Mouse (Mus musculus) liver, embryonic 14.5 days (tissue): Measurements from ENCODE around the gene Mon1b. TPM values are rescaled to one million over a fixed set of nuclear protein-coding genes. Genes with fewer than 3 reads are reported as not detected.

Experiments
- ATAC-seq: fragments of 200-750 bp; cut with Nextera tagmentation; 2 replicates; pipeline ENCODE4 v1.8.0; 2017; ENCODE audit warnings: moderate number of reproducible peaks, mild to moderate bottlenecking, moderate library complexity; ENCODE audit not compliant: insufficient read depth
- DNase-seq, 3 experiments: peaks; one replicate each; pipeline ENCODE4 v3.0.0-alpha.2; 2012 to 2013; ENCODE audit warnings: low read depth in 3 of 3, low spot score in 3 of 3
- H3K27ac ChIP-seq: fragments of 300-500 bp; sonication (generic); 2 replicates; pipeline ENCODE4 v1.5.1; 2014; ENCODE audit warnings: moderate library complexity, mild to moderate bottlenecking, control low read depth, inconsistent platforms
- H3K27me3 ChIP-seq: fragments of 300-500 bp; sonication (generic); 2 replicates; pipeline ENCODE4 v1.6.1; 2014; ENCODE audit warnings: mild to moderate bottlenecking, low read length, moderate library complexity; ENCODE audit not compliant: control insufficient read depth, insufficient read depth
- H3K36me3 ChIP-seq: fragments of 300-500 bp; sonication (generic); replicated peaks from 2 replicates; pipeline ENCODE4 v1.6.1; 2014; ENCODE audit warnings: low read depth; ENCODE audit not compliant: control insufficient read depth, insufficient read depth
- H3K4me1 ChIP-seq, 2 experiments: fragments of 200-500 bp in 1 of 2; fragments of 300-500 bp in 1 of 2; sonication (generic) in 1 of 2; replicated peaks; 2 replicates each; pipeline ENCODE4 v1.6.1; 2012 to 2014; ENCODE audit warnings: antibody characterized with exemption in 1 of 2, inconsistent platforms in 1 of 2, low read length in 1 of 2; ENCODE audit not compliant: control insufficient read depth in 2 of 2, insufficient read depth in 2 of 2
- H3K4me2 ChIP-seq: fragments of 300-500 bp; sonication (generic); 2 replicates; pipeline ENCODE4 v1.6.1; 2014; ENCODE audit warnings: low read depth, mild to moderate bottlenecking, control low read depth, moderate library complexity
- H3K4me3 ChIP-seq, 2 experiments: fragments of 200-500 bp in 1 of 2; fragments of 300-500 bp in 1 of 2; sonication (generic) in 1 of 2; 2 replicates each; pipeline ENCODE4 v1.5.1; 2012 to 2014; ENCODE audit warnings: low read depth in 2 of 2, low read length in 2 of 2, mild to moderate bottlenecking in 2 of 2, control low read depth in 1 of 2, inconsistent platforms in 1 of 2, moderate library complexity in 1 of 2; ENCODE audit not compliant: insufficient read depth in 1 of 2
- H3K9ac ChIP-seq: fragments of 300-500 bp; sonication (generic); replicated peaks from 2 replicates; pipeline ENCODE4 v1.6.1; 2014; ENCODE audit warnings: mild to moderate bottlenecking, control low read depth, moderate library complexity
- H3K9me3 ChIP-seq: fragments of 300-500 bp; sonication (generic); 2 replicates; pipeline ENCODE4 v1.6.1; 2016; ENCODE audit warnings: low read length, mixed read lengths; ENCODE audit not compliant: control insufficient read depth
- CTCF ChIP-seq: IDR thresholded peaks from 2 replicates; pipeline ENCODE4 v1.5.1; 2016; ENCODE audit warnings: antibody characterized with exemption, low read depth, control low read depth
- EP300 ChIP-seq: IDR thresholded peaks from 2 replicates; pipeline ENCODE4 v1.6.1; 2016; ENCODE audit warnings: antibody characterized with exemption, low read depth
- WGBS: fragments of 180-500 bp; shearing (Covaris S2); extraction: QIAGEN DNeasy Blood & Tissue Kit; methylation state at CpG from one replicate; pipeline ENCODE4 v1.1.7; 2014; ENCODE audit not compliant: insufficient replicate concordance; 5-methylcytosine and 5-hydroxymethylcytosine counted together
- polyA plus RNA-seq, 2 experiments: library from polyadenylated mRNA; depleted of rRNA in 1 of 2; stranded (reverse) in 1 of 2; unstranded in 1 of 2; fragments of >200 nt; fragmentation: Nextera tagmentation in 1 of 2; extraction: Ambion mirVana in 1 of 2; gene quantifications; 2 replicates each; pipeline versions ENCODE4 v1.2.1 to v1.2.3; 2012 to 2014

Mon1b gene
- polyA plus RNA-seq, 2 experiments, result 1.5 to 2.1 TPM

DNA sequence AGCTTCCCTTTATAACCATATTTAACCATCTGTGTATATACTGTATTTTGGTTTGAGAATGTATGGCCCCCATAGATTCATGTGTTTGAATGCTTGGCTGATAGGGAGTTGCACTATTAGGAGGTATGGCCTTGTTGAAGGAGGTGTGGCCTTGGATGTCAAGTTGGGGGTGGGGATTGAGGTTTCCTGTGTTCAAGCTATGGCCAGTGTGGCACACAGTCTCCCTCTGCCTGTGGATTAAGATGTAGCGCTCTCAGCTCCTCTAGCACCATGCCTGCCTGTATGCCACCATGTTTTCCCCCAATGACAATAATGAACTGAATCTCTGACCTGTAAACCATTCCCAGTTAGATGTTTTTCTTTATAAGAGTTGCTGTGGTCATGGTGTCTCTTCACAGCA, 24.7 kb downstream of the Mon1b start:
- no peak overlapping the region for H3K4me2 ChIP-seq
- WGBS, result 63% methylated on average over 1 of the region's 1 CpGs
- no peak for ATAC-seq
- no peak overlapping the region for H3K4me3 ChIP-seq
- H3K9me3 ChIP-seq, result no peaks in the 10 kb centered on the region
- H3K27me3 ChIP-seq, result no peaks in the 10 kb centered on the region
- no peak overlapping the region for H3K9ac ChIP-seq
- no peak overlapping the region for H3K27ac ChIP-seq
- H3K4me1 ChIP-seq, result no peaks in the 10 kb centered on the region
- no peak for TF ChIP-seq CTCF
- no peak for TF ChIP-seq EP300
- no peaks in the 10 kb centered on the region for H3K36me3 ChIP-seq
- DNase-seq, result no peak

DNA sequence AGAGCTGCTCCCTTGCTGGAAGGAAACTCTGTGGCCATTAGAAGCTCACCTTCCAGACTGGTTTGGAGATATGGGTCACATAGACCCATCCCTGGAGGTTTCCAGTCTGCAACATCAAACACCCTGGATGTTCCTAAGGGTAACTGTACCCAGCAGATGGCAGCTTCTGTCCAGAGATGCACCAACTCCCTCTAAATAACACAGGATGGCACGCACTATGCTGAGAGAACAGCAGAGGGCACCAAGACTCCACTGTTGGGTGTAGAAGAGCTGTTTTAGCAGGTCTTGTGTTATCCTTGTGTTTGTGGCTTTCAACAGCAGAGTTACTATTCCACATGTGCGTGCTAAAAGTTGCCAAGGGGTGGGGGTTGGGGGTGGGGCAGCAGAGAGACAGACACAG, 29.2 kb downstream of the Mon1b start:
- WGBS, result 10% methylated on average over 2 of the region's 2 CpGs
- Histone ChIP-seq H3K4me3 (no peak overlapping the region), H3K9me3 (no peaks in the 10 kb centered on the region), H3K36me3 (no peaks in the 10 kb centered on the region), H3K27ac (no peak overlapping the region), H3K27me3 (no peaks in the 10 kb centered on the region), H3K4me2 (no peak overlapping the region), H3K4me1 (no peaks in the 10 kb centered on the region), H3K9ac (no peak overlapping the region)
- no peak for TF ChIP-seq EP300
- TF ChIP-seq CTCF, result peak; percentile 71
- DNase-seq, result peak in 1 of 3 experiments; percentile 13
- no peak for ATAC-seq

DNA sequence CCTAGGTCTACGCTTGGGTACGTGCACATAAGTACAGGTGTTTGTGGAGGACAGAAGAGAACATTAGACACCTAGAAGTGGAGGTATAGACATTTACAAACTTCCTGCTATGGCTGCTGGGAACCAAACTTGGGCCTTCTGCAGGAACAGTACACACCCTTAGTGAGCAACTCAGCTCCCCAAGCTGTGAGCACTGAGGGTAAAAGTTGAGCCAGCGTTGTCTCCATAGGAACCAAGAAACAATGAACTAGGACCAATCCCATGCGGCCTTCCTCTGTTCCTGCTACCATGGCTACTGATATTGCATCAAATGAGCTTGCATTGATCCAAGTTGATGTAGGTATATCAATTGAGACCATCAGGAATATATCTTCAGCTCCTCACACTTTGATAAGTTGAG, 29.6 kb downstream of the Mon1b start:
- no peak for TF ChIP-seq CTCF
- no peak for TF ChIP-seq EP300
- ATAC-seq (no peak), DNase-seq (no peak)
- H3K4me3 ChIP-seq, result no peak overlapping the region
- no peaks in the 10 kb centered on the region for H3K36me3 ChIP-seq
- H3K9ac ChIP-seq, result no peak overlapping the region
- H3K9me3 ChIP-seq, result no peaks in the 10 kb centered on the region
- WGBS, result 54% methylated on average over 4 of the region's 4 CpGs
- no peaks in the 10 kb centered on the region for H3K27me3 ChIP-seq
- H3K4me1 ChIP-seq, result no peaks in the 10 kb centered on the region
- no peak overlapping the region for H3K27ac ChIP-seq
- no peak overlapping the region for H3K4me2 ChIP-seq

GRCm38 (mm10) chr8:113665951-113666350, 30.6 kb downstream of the Mon1b start:
- WGBS, result 70% methylated on average over 8 of the region's 8 CpGs
- TF ChIP-seq CTCF, result no peak
- no peak for TF ChIP-seq EP300
- Histone ChIP-seq H3K4me1 (no peaks in the 10 kb centered on the region), H3K36me3 (no peaks in the 10 kb centered on the region), H3K27ac (no peak overlapping the region), H3K4me3 (no peak overlapping the region), H3K27me3 (no peaks in the 10 kb centered on the region), H3K9ac (no peak overlapping the region), H3K4me2 (no peak overlapping the region), H3K9me3 (no peaks in the 10 kb centered on the region)
- DNase-seq (no peak), ATAC-seq (no peak)

- Histone ChIP-seq H3K27ac (no peak overlapping the region), H3K4me2 (no peak overlapping the region), H3K4me3 (no peak overlapping the region), H3K4me1 (no peaks in the 10 kb centered on the region), H3K27me3 (no peaks in the 10 kb centered on the region), H3K9me3 (no peaks in the 10 kb centered on the region), H3K36me3 (no peaks in the 10 kb centered on the region), H3K9ac (no peak overlapping the region)
- WGBS, result 65% methylated on average over 16 of the region's 16 CpGs
- ATAC-seq (no peak), DNase-seq (no peak)
- TF ChIP-seq EP300 (no peak), CTCF (no peak)
These were observed 31.5 kb downstream of the Mon1b start for GRCm38 (mm10) chr8:113666714-113667432.
